Mouse (Mus musculus) splenic B cell, adult 2 months (primary cell): ENCODE results near the gene Aldh1l1.

Source experiments
- DNase-seq: peaks from one replicate; pipeline ENCODE4 v3.0.0-alpha.2; 2011; ENCODE audit warnings: low read depth, low spot score
- H3K27me3 ChIP-seq: 2 replicates; pipeline ENCODE4 v1.6.1; 2012; ENCODE audit warnings: mild to moderate bottlenecking, low read length, moderate library complexity, mixed read lengths; ENCODE audit not compliant: control insufficient read depth, poor library complexity, insufficient read depth, severe bottlenecking
- H3K36me3 ChIP-seq: 2 replicates; pipeline ENCODE4 v1.6.1; 2012; ENCODE audit warnings: mild to moderate bottlenecking, low read length, moderate library complexity, mixed read lengths; ENCODE audit not compliant: control insufficient read depth, poor library complexity, insufficient read depth, severe bottlenecking

The Aldh1l1 gene

DNA sequence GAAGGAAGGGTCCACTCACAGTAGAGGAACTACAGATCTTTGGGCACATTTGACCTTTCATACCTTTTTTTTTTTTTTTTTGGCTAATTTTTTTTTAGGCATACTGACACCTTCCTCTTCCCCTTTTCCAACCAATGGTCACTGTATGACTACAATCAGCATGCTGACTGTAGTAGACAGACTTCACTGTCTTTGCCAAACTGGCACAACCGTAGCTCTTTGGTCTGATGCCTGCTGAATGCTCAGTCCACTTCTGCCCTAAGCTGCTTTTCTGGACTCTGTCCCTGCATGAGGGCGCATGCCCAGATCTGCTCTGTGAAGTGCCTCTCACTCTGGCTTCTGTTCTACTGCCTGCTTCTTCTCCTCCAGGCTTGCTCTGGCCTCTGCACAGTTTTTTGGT, 111.4 kb downstream of the Aldh1l1 start:
- Histone ChIP-seq H3K27me3 (no peaks in the 10 kb centered on the region), H3K36me3 (no peaks in the 10 kb centered on the region)
- no peak for DNase-seq

DNA sequence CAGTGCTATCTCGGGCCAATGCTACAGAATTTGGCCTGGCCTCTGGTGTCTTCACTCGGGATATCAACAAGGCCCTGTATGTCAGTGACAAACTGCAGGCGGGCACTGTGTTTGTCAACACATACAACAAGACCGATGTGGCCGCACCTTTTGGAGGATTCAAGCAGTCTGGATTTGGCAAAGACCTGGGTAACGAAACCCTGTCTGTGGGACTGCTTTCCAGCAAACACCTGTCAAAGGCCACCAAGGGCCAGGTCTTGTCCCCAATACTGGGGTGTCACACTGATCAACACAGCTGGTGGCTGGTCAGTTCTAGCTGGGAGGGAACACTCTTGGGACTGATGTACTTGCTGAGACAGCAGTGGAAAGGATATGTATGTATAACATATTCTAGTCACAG, 112.0 kb downstream of the Aldh1l1 start:
- Histone ChIP-seq H3K36me3 (no peaks in the 10 kb centered on the region), H3K27me3 (no peaks in the 10 kb centered on the region)
- DNase-seq: no peak

- no peak for DNase-seq
- Histone ChIP-seq H3K27me3 (no peaks in the 10 kb centered on the region), H3K36me3 (no peaks in the 10 kb centered on the region)
Observed at GRCm38 (mm10) chr6:90600351-90600750, 114.1 kb downstream of the Aldh1l1 start.

GRCm38 (mm10) chr6:90601736-90602135, 115.5 kb downstream of the Aldh1l1 start:
- DNase-seq: no peak

GRCm38 (mm10) chr6:90602304-90602703, 116.1 kb downstream of the Aldh1l1 start:
- no peak for DNase-seq
- Histone ChIP-seq H3K36me3 (no peaks in the 10 kb centered on the region), H3K27me3 (no peaks in the 10 kb centered on the region)

More at GRCm38 (mm10) chr6:90601736-90602135, 115.5 kb downstream of the Aldh1l1 start:
- H3K27me3 ChIP-seq: no peaks in the 10 kb centered on the region
- no peaks in the 10 kb centered on the region for H3K36me3 ChIP-seq

DNA sequence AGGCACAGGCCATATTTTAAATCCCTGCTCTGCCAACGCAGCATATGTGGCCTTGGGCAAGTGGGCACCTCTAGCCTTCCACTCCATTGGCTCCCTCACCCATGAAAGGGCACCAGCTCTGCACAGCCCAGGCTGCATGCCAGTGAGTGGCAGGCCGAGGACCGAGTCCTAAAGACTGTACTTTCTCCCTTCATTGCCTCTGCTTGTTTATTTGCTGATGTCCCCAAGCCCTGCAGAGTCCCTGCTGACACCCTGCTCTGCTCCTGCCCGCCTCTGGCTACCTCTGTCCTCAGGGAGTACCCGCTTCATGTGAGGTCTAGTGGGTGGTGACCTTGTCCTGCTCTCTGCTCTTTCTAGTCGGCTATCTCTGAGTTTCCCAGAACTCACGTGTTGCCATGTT, 116.9 kb downstream of the Aldh1l1 start:
- no peak for DNase-seq
- H3K27me3 ChIP-seq: no peaks in the 10 kb centered on the region
- no peaks in the 10 kb centered on the region for H3K36me3 ChIP-seq

GRCm38 (mm10) chr6:90604130-90604529, 117.9 kb downstream of the Aldh1l1 start:
- Histone ChIP-seq H3K27me3 (no peaks in the 10 kb centered on the region), H3K36me3 (no peaks in the 10 kb centered on the region)
- no peak for DNase-seq

GRCm38 (mm10) chr6:90604533-90605297, 118.5 kb downstream of the Aldh1l1 start, which contains the start of gene Slc41a3:
Slc41a3 (plus strand) TSS chr6:90604725.
- H3K27me3 ChIP-seq: no peaks in the 10 kb centered on the region
- no peaks in the 10 kb centered on the region for H3K36me3 ChIP-seq
- DNase-seq: peak; percentile 86

GRCm38 (mm10) chr6:90605298-90605665, 119.1 kb downstream of the Aldh1l1 start:
- no peaks in the 10 kb centered on the region for H3K36me3 ChIP-seq
- no peak for DNase-seq
- H3K27me3 ChIP-seq: no peaks in the 10 kb centered on the region

GRCm38 (mm10) chr6:90606538-90606937, 120.3 kb downstream of the Aldh1l1 start:
- DNase-seq: peak; percentile 91
- H3K27me3 ChIP-seq: no peaks in the 10 kb centered on the region
- no peaks in the 10 kb centered on the region for H3K36me3 ChIP-seq

- DNase-seq: peak; percentile 85
- Histone ChIP-seq H3K27me3 (no peaks in the 10 kb centered on the region), H3K36me3 (no peaks in the 10 kb centered on the region)
Observed at GRCm38 (mm10) chr6:90607196-90607595, 121.0 kb downstream of the Aldh1l1 start.

GRCm38 (mm10) chr6:90608186-90608585, 122.0 kb downstream of the Aldh1l1 start:
- Histone ChIP-seq H3K27me3 (no peaks in the 10 kb centered on the region), H3K36me3 (no peaks in the 10 kb centered on the region)
- DNase-seq: no peak

- no peak for DNase-seq
- H3K36me3 ChIP-seq: no peaks in the 10 kb centered on the region
- H3K27me3 ChIP-seq: no peaks in the 10 kb centered on the region
Observed at GRCm38 (mm10) chr6:90610248-90610647, 124.0 kb downstream of the Aldh1l1 start.

GRCm38 (mm10) chr6:90613277-90613676, 127.0 kb downstream of the Aldh1l1 start:
- H3K36me3 ChIP-seq: no peaks in the 10 kb centered on the region
- DNase-seq: no peak

DNA sequence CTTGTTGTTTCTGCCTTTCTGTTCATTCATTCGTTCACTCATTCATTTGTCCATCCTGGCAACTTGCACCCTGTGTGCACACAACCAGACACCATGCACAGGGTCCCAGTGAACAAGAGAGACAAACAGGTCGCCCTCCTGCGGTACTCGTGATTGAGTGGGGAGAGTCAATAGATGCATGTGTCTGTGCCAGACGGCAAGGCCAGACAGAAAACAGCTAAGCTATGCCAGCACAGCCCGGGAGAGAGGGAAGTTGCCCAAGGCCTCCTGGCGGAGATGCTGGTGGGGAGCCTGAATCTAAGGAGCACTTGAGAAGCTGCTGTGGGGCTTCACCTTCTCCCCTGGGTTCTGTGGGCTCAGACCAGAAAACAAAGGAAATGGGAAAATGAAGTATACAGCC, 129.1 kb downstream of the Aldh1l1 start:
- H3K27me3 ChIP-seq: no peaks in the 10 kb centered on the region
- no peak for DNase-seq
- no peaks in the 10 kb centered on the region for H3K36me3 ChIP-seq

More at GRCm38 (mm10) chr6:90613277-90613676, 127.0 kb downstream of the Aldh1l1 start:
- no peaks in the 10 kb centered on the region for H3K27me3 ChIP-seq

DNA sequence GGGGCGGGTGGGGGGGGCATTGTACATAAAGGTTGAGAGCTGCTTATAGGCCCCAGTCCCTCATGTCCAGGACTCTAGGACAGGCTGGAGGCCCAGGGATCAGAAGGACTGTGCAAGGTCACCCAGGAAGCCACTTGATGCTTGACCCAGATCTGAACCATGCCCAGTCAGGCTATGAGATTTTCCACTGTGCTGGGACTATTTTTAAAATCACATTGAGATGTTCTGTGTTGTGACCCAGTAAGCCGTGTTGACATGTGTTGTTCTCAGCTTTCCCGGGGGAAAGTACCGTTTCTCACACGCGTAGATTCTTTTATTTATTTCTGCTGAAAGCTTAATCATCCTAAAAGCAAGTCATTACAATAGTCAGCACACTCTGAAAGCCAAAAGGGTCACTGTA, 129.8 kb downstream of the Aldh1l1 start:
- no peaks in the 10 kb centered on the region for H3K36me3 ChIP-seq
- DNase-seq: no peak
- no peaks in the 10 kb centered on the region for H3K27me3 ChIP-seq
